Mouse (Mus musculus): ENCODE measurements around the gene Gm47841. TPM values are rescaled to one million over a fixed set of nuclear protein-coding genes. Genes with fewer than 3 reads are reported as not detected.

Gene Gm47841
- total and polyA plus RNA-seq, 3 experiments: 0.37 to 0.45 TPM; not detected in 1

DNA sequence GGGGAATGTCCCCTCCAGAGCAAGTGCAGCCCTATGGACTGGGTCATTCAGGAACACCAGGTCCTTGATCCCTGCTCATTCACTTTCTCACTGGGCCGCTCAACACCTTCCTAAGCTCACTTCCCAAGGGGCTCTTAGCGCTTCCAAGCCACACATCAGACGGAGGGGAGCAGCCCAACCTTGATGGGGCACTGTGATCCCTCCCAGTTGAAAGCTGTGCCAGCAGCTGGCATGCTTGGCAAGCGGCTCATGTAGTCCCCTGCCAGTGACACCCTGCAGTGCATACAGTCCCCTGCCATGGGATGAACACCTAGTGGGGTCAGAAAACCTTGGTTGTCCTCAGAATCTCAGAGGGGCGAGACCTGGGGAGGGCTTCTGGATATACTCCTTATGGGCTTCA, 26.9 kb upstream of the Gm47841 start:
- DNase-seq: peak; percentile 53

DNA sequence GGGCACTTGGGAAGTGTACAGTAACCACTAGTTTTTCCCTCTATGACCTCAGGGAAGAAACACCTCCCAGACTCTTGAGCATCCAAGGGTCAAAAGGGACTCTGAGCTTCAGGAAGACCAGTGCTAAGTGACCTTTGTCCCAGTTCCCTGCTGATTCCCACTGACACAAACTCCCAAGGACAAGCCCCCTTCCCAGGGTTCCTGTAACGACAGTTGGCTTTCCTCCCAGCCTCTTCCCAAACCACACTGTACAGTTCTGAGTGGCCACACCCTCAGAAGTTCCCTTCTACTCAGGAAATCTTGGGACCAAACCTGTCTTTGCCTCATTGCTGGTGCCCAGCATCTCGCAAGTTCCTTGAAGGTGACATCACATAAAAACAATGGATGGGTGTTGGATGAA, 25.5 kb upstream of the Gm47841 start:
- DNase-seq: no peak

DNA sequence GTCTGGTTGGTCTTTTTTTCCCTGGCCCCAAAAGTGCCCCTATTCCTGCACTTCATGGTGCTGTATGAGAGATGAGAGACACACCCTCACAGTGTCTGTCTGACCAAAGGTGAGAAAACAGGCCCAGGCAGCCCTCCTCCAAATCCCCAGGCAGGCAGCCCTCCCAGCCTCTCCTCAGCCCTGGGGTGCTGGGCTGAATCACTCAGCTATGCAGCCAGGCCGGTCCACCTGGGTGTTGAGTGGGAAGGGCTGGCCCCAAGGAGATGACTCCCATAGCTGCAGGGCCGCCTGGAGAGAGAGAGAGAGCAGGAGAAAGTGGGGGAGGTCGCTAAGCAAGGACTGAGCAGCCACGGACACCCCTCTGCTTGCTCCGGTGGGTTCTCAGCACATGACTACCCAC, 23.6 kb upstream of the Gm47841 start:
- DNase-seq: no peak

DNA sequence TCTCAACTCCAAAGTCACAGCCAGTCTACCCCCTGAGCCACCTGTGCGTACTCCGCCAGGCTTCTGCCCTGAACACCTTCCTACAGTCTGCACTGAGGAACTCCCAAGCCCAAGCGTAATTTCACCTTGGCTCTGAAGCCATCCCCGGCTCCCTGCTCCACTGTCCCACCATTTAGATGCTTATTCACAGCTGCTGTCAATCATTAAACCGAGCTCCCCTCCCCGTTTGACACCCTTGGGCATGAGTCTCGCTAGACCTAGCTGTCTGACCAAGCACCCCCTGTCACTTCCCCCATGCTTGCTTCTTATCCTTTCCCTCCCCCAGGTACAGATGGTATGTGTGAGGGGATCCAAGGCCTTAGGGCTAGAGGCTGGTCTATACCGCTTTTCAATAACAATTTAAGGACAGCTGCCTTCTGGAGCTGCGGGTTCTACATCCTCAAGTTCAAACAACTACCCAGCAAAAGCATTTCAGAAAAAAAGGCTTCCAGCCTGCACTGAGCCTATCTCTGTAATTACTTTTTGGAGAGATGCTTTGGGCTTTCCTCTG, 22.5 kb upstream of the Gm47841 start:
- DNase-seq: no peak

DNA sequence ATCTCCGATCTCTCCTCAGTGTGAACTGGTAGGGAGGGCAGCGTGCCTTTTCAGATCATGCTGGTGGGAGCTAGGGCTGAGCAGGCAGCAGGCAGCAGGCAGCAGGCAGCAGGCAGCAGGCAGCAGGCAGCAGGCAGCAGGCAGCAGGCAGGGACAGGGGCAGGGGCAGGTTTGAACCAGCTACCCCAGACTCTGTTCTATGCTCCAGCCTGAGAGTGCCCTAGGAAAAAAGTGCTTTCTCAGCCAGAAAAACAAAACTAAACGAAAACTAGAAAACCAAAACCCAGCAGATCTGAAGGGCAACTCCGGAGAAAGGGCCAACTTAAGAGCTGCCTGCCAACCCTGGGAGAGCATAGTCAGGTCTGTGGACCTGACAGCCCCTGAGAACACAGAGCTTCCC, 21.5 kb upstream of the Gm47841 start:
- DNase-seq: no peak

DNA sequence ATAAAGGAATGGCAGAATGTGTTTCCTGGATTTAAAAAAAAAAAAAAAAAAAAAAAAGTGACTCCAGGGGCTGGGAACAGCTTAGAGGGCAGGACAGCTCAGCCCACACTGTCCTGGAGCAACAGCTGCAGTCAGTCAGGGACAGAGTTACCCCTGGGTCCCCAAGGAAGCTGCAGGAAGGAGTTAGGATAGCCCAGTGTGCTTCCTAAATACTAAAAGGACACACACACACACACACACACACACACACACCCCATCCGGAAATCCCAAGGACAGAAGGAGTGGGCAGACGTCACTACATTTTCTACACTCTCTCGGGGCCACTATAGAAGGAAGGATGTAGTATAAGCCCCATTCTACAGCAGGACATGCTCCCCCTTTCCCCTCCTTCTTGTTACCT, 20.8 kb upstream of the Gm47841 start:
- DNase-seq: peak; percentile 24

DNA sequence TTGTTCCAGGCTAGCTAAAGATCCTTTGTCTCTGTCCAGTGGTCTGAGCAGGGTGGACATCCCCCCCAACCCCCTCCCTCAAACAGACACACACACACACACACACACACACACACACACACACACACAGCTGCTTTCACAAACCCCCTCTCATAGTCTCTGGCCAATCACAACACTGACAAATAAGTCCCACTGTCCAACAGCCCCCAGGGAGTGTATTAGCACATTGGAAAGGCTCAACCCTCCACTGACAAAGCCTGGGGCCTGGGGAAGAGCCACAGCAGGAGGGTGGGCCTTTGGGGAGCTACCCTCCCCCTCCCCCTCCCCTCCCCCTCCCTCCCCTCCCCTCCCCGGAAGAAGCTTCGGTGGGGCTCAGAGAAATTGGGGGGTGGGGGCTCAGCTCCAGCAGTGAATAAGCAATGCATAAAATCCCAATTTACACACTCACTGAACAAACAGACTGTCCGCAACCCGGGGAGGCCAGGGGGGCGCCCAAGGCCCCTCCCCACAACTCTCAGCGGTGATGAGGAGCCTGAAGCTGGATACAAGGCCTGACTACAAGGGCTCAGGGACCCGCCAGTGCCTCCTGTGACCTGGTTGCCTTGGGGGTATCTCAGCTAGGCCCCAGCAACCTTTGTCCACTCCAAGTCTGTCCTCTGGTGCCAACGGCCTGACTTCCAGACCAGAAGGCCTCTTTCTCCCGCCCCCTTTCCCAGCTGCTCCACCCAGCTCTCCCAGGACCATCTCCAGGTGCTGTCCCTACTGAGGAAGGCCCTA, 19.9 kb upstream of the Gm47841 start:
- no peak for DNase-seq

DNA sequence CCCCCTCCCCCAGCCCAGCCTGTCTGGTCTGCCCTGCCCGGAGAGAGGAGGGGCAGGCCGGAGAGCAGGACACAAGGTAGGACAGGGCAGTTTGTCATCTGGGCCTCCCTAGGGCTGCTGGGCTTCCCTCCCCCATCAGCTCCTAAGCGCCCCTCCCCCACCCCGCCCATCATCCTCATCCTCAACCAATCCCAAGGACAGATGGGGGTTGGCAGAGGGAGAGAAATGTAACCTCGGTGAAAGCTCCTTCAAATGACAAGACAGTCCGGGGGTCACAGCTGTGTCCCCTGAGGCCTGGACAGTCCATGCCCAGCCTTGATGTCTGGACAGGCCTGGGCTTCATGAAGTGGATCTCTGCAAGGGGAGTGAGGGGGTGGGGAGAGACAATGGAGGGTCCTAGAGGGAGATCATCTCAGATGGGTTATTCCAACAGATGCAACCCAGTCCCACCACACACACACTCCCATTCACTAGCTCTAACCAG, 19.2 kb upstream of the Gm47841 start:
- no peak for DNase-seq

DNA sequence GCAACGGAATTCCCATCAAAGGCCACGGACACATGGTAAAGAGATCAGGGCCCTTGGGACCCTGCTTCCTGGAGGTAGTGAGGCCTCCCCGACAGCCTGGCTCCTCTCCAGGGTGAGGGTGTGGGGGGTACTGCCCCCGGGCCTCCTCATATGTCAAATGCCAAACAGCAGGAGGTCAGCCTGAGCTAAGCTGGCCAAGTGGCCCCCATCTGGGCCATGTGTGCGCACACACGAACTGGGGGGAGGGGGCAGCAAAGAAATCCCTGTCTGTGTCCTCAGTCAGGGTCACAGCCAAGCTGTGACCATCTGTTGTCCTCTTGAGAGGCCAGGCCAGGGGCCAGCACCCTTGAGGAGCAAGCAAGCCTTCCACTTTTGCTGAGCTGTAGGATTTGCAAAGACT, 17.9 kb upstream of the Gm47841 start:
- DNase-seq: peak; percentile 21

DNA sequence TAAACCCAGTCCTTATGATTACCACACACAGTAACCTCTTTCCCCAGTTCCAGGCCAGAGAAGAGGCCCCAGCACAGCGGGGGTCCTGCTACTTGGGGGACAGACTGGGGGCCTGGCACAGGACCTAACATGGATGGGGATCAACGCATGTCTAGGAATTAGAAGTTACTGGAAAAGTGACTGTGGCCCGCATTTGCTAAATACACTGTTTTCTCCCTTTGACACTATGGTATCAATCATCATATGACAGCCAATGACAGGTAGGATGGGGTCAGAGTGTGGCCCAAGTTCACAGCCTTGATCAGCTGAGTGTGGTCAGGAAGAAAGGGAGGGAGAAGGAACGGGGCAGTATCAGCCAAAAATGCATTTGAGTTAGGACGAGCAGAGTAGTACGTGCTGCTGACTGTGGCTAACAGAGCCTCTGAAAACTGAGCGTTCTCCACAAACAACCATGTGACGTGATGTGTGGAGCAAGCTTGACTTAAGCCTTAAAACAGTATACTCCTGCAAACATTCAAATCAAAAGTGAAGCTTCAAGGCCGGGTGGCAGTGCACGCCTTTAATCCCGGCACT, 13.2 kb upstream of the Gm47841 start:
- DNase-seq: no peak

DNA sequence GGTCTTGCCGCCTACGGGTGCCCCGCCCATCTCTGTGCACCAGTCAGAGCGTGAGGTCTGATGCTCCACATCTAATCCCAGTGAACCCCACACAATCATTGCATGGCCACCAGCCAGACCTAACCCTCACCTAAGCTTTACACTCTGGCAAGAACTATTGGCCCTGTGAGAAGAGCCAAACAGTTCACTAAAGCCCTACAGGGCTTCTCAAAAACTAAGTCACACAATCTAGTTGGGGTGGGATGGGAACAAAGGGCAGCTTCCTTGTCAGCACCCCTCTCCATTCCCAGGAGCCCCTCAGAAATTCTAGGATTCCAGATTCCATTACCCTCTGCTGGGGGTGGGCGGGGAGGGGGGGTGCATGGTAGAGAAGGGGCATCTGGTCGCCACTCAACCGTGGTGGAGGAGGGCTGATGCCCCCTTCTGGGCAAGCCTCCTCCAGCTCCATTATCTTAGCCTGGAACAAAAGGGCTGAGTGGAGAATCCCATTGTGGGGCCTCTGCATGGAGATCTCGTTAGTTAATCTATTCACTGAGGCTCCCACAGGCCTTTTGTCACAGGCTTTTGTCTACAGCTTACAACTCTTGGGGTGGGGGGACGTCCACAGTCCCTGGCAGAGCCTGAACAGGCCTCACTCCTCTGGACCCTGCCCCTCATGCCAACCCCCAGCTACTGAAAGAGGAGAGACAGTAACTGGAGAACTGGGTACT, 12.5 kb upstream of the Gm47841 start:
- no peak for DNase-seq

DNA sequence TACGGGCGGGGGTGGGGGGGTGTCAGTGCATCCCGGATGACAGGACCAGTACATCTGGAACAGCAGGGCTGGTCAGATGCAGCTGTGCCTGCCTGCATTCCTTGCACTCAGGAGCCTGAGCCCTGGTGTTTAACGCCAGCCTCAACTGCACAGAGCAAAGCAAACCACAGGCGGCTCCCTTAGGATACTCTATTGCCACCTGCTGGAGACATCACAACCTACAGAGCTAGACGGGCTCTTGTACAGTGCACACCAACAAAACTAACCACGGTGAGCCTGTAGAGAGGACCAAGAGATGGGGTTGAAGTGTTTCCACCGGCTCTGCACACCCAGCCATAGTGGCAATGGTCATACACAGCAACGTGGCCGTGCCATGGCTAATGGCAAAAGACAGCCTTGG, 9.0 kb upstream of the Gm47841 start:
- peak; percentile 61 for DNase-seq

DNA sequence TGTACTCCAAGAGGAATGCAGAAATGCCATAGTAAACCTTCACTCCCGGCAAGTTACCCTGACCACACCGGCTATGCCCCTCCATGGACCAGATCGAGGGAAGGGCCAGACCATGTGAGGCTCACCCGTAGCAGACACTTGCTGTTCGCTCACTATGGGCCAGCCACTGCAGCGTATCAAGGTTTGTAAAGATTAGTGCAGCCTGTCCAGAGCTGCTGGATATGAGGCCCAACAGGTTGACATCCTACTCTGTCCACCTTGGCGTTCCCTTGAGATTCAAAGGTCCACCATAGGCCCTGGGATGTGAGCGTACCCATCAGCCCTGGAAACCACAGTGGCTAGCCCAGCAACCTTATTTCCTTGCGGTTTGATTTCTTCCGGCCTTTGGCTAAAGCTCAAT, 7.3 kb upstream of the Gm47841 start:
- no peak for DNase-seq

DNA sequence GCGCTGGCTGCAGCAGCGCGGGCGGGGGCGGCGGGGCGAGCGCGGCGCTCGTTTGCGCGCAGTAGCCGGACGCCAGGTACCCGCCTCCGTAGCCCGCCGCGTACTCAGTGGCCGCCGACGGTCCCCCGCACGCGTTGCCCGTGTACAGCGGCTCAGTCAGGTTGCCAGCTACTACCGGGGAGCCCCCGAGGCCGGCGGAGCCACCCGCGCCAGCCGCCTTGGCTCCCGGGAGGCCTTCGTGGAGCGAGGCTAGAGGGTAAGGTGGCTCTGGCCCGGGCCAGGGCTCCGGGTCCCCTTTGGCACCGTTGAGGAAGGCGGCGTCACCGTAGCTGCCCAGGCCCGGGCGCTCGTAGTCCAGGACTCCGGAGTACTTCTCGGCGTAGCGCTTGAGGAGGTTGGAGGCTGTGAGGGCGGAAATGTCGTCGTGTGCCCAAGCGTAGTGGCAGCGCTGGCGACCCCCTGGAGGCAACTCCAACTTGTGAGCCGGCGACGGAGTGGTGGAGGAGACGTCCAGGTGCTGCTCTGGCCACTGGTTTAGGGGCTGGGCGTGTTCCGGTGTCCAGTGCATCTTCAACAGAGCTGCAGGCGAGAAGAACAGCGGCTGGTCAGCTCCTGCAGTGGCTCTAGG, 6.7 kb upstream of the Gm47841 start:
- peak; percentile 20 for DNase-seq

DNA sequence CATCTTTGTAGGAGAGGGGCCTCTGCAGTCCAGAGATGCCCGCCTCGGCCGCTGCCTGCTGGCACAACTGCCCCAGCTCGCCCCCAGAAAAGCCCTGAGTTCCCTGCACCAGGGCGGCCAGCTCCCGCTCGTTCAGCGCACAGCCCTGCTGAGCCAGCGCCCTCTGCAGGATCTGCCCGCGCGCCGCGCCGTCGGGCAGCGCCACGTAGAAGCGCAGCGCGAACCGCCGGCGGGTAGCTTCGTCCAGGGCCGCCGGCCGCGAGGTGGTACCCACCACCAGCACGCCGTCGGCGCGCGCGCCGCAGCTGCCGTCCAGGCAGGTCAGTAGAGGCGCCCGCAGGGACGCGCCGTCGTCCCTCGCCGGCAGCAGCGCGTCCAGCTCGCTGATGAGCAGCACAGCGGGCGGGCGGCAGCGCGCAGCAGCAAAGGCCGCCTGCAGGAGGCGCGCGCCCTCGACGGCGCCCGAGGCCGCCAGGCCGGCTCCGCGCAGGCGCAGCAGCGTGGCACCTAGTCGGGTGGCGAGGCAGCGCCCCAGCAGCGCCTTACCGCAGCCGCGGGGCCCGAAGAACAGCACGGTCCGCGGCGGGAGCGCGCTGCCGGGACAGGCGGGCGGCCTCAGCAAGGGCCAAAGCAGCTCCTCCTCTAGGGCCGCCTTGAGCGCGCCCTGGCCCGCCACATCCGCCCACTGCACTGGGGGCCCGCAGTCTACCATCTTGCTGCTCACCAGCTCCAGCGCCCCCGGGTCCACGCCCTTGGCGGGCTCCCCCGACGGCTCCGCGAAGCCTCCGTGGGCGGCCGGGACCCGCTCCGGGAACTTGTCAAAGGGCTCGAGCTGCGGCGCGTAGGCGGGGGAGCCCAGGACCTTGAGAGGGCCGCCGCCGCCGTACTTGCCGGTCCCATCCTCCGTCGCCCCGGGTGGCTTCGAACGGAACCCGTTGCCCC, 5.6 kb upstream of the Gm47841 start:
- DNase-seq: peak; percentile 61

DNA sequence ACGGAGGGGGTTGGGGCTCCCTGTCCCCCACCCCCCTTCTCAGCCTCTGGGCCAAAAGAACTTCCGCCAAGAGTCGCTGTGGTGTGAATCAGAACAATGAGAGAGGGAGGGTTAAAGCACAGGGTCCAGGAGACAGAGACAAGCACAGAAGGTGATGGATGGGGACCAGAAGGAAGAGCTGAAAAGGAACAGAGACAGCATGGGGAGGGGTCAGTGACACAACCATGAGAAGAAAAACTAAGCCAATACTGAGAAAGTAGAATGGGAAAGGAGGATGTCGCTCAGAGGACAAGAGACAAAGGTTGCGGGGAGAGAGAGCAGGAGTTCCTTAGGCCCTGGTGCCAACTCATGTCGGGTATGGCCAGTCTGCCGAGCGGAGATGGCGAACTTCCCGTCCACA, 4.7 kb upstream of the Gm47841 start:
- no peak for DNase-seq

DNA sequence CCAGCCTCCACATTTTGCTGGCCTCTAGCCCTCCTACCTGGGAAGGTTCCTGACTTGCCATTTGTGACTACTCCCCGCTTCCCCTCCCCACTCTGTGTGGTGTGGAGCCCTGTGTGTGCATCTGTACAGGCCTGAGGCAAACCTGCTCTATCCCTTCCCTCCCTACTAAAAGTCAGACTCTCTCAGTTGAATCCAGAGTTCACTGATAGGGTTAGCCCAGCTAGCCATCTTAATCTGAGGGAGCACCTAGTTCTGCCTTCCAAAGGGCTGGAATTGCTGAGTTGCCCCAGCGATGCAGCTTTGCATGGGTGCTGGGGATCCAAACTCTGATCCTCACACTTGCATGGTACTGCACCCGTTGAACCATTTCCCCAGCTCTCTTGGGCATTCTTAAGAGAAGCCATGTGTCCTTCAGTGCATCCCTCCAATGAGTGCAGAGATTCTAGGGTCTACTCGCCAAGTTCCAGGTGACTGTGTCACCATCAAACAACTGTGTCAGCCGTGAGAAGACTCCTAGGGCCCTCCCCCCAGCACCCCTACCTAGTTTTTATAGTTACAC, 1.2 kb upstream of the Gm47841 start:
- no peak for DNase-seq

DNA sequence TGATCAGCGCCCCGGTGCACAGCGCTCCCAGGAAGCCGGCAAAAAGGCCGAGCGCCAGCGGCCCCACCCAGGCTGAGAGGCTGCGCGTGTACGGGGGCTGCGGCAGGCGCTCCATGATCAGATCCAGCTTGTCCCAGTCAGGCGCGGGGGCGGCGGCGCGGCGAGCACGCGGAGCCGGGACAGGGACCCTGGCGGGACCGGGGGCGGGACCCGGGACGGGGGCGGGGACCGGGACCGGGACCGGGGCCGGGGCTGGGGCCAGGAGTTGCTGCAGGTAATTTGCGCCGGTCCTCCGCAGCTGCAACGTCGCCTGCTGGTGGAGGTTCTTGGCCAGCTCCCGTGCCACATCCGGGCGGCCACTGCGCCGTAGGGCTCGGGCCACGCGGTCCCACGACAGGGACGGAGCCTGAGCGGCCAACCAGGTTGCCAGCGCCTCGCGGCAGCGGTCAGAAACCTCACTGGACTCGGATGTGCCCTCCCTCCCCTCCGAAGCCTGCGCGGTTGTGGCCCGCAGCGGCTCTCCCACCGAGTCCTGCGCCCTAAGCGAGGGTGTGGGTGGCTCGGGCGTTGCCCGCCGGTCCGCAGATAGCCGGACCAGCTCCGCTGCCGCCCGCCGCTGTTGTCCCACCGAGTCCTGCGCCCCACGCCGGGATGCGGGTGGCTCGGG, 537 bp downstream of the Gm47841 start:
- peak; percentile 75 for DNase-seq

DNA sequence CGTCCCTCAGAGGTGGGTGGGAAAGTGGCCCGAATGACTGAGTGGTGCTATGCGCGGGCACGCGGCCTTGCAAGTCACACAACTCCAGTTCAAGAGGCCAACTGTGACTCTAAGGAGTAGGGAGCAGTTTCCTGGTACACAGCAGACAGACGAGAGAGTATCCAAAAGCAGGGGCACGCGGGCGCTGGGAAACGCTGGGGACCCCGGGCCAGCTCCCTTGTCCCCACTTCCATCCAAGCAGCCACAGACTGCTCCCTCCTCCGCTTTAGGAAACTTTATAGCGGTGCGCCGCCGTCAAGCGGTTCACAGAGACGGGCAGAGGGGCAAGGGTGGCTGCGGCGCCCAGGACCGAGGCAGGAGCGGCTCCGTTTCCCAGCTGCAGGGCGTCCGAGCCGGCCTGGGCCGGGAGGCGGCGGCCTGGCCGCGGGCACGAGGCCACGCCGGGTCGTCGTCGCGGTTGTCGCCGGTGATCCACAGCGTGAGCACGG, 1.1 kb downstream of the Gm47841 start:
- DNase-seq: no peak

DNA sequence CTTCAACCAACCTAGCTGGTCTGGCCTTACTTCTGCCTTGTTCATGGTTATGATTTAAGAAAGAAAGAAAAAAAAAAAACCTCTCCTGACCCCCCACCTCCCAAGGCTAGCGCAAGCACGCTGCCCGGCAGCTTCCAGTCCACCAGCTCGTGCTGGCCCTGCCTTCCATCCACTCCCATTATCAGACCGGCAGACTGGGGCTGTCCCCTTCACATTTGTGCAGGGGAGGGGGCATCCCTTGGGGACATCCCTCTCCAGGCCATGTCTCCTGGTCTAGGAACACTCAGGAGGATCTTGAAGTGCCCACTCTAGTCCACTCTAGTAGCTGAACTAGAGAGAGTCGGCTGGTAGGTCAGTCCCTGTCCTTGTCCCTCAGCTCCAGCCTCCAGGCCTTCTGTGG, 2.7 kb downstream of the Gm47841 start:
- DNase-seq: no peak
